Mouse (Mus musculus) liver, embryonic 13.5 days (tissue): ENCODE data around the gene Lrrn1. TPM values are rescaled to one million over a fixed set of nuclear protein-coding genes. Genes with fewer than 3 reads are reported as not detected.

Experiments
- ATAC-seq: fragments of 200-750 bp; cut with Nextera tagmentation; 2 replicates; pipeline ENCODE4 v1.8.0; 2017; ENCODE audit warnings: low read depth, mild to moderate bottlenecking, moderate number of reproducible peaks, moderate library complexity
- DNase-seq: peaks from one replicate; pipeline ENCODE4 v3.0.0; 2022
- H3K27ac ChIP-seq: fragments of 300-500 bp; sonication (generic); 2 replicates; pipeline ENCODE4 v1.5.1; 2015; ENCODE audit warnings: moderate library complexity, mild to moderate bottlenecking, inconsistent platforms
- H3K27me3 ChIP-seq: fragments of 300-500 bp; sonication (generic); 2 replicates; pipeline ENCODE4 v1.6.1; 2015; ENCODE audit warnings: mild to moderate bottlenecking, inconsistent platforms
- H3K36me3 ChIP-seq: fragments of 300-500 bp; sonication (generic); 2 replicates; pipeline ENCODE4 v1.6.1; 2015; ENCODE audit warnings: mild to moderate bottlenecking, inconsistent platforms
- H3K4me1 ChIP-seq: fragments of 300-500 bp; sonication (generic); replicated peaks from 2 replicates; pipeline ENCODE4 v1.6.1; 2015; ENCODE audit warnings: inconsistent platforms
- H3K4me2 ChIP-seq: fragments of 300-500 bp; sonication (generic); 2 replicates; pipeline ENCODE4 v1.6.1; 2015; ENCODE audit warnings: inconsistent platforms, mild to moderate bottlenecking, moderate library complexity
- H3K4me3 ChIP-seq: fragments of 300-500 bp; sonication (generic); replicated peaks from 2 replicates; pipeline ENCODE4 v1.5.1; 2015; ENCODE audit warnings: mild to moderate bottlenecking, inconsistent platforms
- H3K9ac ChIP-seq: fragments of 300-500 bp; sonication (generic); 2 replicates; pipeline ENCODE4 v1.6.1; 2015; ENCODE audit warnings: mild to moderate bottlenecking, inconsistent platforms
- H3K9me3 ChIP-seq: fragments of 300-500 bp; sonication (generic); replicated peaks from 2 replicates; pipeline ENCODE4 v1.6.1; 2016; ENCODE audit warnings: inconsistent platforms
- WGBS: fragments of 180-500 bp; shearing (Covaris S2); methylation state at CpG from one replicate; pipeline ENCODE4 v1.1.7; 2015; ENCODE audit not compliant: insufficient replicate concordance; 5-methylcytosine and 5-hydroxymethylcytosine counted together
- polyA plus RNA-seq: library from polyadenylated mRNA; unstranded; fragments of >200 nt; fragmentation: Nextera tagmentation; extraction: Ambion mirVana; gene quantifications from 2 replicates; pipeline ENCODE4 v1.2.1, GENCODE M21; 2015

The Lrrn1 gene
- polyA plus RNA-seq, 1 experiment from 2014 or later, result 0.70 TPM

DNA sequence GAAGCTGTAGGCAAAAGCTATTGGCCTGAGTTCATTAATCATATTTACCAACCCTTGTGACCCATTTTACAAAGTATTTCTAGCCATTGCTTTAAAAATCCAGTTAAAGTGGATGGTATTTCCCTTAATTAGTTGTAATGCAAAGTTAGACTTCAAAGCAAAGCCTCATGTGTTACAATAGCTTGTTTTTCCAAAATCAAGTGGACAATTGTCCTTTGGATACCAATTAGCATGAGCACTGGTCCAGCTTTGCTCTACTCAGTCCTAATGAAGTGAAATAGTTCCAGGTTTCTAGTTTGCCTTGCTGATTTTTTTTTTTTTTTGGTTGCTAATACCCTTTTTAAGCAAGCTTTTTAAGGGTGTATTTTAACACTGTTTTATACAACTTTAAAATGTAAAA lies 75.6 kb downstream of the Lrrn1 start:
- Histone ChIP-seq H3K4me1 (no peaks in the 10 kb centered on the region), H3K4me2 (no peak overlapping the region), H3K36me3 (no peaks in the 10 kb centered on the region), H3K4me3 (no peak overlapping the region), H3K9ac (no peak overlapping the region), H3K27me3 (no peaks in the 10 kb centered on the region), H3K9me3 (no peaks in the 10 kb centered on the region), H3K27ac (no peak overlapping the region)
- ATAC-seq (no peak), DNase-seq (no peak)

DNA sequence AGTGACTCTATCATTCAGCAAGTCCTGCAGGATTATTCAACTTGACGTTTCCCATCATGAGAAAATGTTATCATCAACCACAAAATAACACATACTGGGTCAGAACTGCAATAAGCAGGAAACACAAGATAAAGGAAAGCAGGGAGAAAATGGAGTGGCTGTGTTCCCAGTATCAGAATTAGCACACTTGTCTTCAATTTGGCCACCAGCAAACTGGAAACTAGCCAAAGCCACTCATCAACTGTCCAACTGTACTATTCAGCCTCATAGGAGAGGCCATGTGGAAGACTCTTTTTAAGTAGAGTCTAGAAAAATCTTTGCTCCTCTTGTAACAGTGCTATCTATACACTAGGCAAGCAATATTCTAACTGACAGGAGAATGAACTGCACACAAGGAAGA lies 84.7 kb downstream of the Lrrn1 start:
- Histone ChIP-seq H3K4me1 (no peaks in the 10 kb centered on the region), H3K36me3 (no peaks in the 10 kb centered on the region), H3K4me2 (no peak overlapping the region), H3K4me3 (no peak overlapping the region), H3K27me3 (no peaks in the 10 kb centered on the region), H3K9me3 (no peaks in the 10 kb centered on the region), H3K27ac (no peak overlapping the region), H3K9ac (no peak overlapping the region)
- ATAC-seq, result no peak
- WGBS, result 29% methylated on average over 1 of the region's 1 CpGs
- DNase-seq, result no peak
